Mouse (Mus musculus) cerebellum, adult 2 months (tissue): ENCODE results near the gene Kiss1r.

Experiments
- CTCF ChIP-seq: fragments of 200-500 bp; IDR thresholded peaks from 2 replicates; pipeline ENCODE4 v1.5.1; 2011; ENCODE audit warnings: low read depth, mild to moderate bottlenecking, control low read depth, low read length, moderate library complexity, borderline replicate concordance; ENCODE audit not compliant: insufficient read depth
- POLR2A ChIP-seq: fragments of 200-500 bp; IDR thresholded peaks from 2 replicates; pipeline ENCODE4 v1.6.1; 2011; ENCODE audit warnings: low read length, control low read depth, borderline replicate concordance; ENCODE audit not compliant: insufficient read depth

DNA sequence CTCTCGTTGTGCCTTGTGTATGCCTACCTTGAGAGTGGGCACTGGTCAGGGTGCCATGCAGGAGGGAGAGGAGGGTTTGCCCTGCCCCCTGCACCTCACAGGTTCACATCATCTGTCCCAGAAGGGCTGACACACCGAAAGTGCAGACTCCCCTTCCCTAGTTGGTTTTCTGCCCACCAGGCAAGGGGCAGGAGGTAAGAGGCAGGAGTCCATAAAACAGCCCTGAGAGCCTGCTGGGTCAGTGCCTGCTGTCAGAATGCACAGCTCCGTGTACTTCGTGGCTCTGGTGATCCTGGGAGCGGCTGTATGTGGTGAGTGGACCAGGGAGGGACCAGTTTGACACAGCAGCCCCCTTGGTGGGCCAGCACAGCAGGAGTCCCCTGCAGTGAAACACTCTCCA lies 26.1 kb upstream of the Kiss1r start, which contains the start of gene Cfd:
- TF ChIP-seq POLR2A (no peak), CTCF (no peak)
